Mouse (Mus musculus) forebrain, embryonic 11.5 days (tissue): Measurements from ENCODE around the gene Xlr5a. TPM values are rescaled to one million over a fixed set of nuclear protein-coding genes. Genes with fewer than 3 reads are reported as not detected.
"Not testable (repeated sequence)": the region's sequence is repeated elsewhere in the genome, so short reads cannot be mapped to it uniquely, and the experiment has no call there.

Experiments used
- ATAC-seq: fragments of 200-750 bp; cut with Nextera tagmentation; replicated peaks from 2 replicates; pipeline ENCODE4 v1.8.0; 2017; ENCODE audit warnings: moderate TSS enrichment; ENCODE audit not compliant: low FRiP score
- DNase-seq: peaks from one replicate; pipeline ENCODE4 v3.0.0-alpha.2; 2017; ENCODE audit warnings: low spot score
- H3K27ac ChIP-seq: fragments of 300-500 bp; sonication (generic); 2 replicates; pipeline ENCODE4 v1.5.1; 2014; ENCODE audit warnings: low read depth, low read length
- H3K27me3 ChIP-seq: fragments of 300-500 bp; sonication (generic); 2 replicates; pipeline ENCODE4 v1.6.1; 2014; ENCODE audit warnings: mild to moderate bottlenecking, low read length, mixed read lengths; ENCODE audit not compliant: control insufficient read depth, insufficient read depth
- H3K36me3 ChIP-seq: fragments of 300-500 bp; sonication (generic); 2 replicates; pipeline ENCODE4 v1.6.1; 2014; ENCODE audit warnings: mild to moderate bottlenecking, low read length, moderate library complexity, mixed read lengths; ENCODE audit not compliant: control insufficient read depth, insufficient read depth
- H3K4me1 ChIP-seq: fragments of 300-500 bp; sonication (generic); replicated peaks from 2 replicates; pipeline ENCODE4 v1.6.1; 2014; ENCODE audit warnings: low read length, mixed read lengths; ENCODE audit not compliant: control insufficient read depth, insufficient read depth
- H3K4me2 ChIP-seq: fragments of 300-500 bp; sonication (generic); 2 replicates; pipeline ENCODE4 v1.6.1; 2014; ENCODE audit warnings: low read depth, mild to moderate bottlenecking, low read length, moderate library complexity, mixed read lengths; ENCODE audit not compliant: severe bottlenecking
- H3K4me3 ChIP-seq: fragments of 300-500 bp; sonication (generic); 2 replicates; pipeline ENCODE4 v1.5.1; 2014; ENCODE audit warnings: low read depth, low read length
- H3K9ac ChIP-seq: fragments of 300-500 bp; sonication (generic); 2 replicates; pipeline ENCODE4 v1.6.1; 2014; ENCODE audit warnings: low read length
- H3K9me3 ChIP-seq: fragments of 300-500 bp; sonication (generic); 2 replicates; pipeline ENCODE4 v1.6.1; 2016; ENCODE audit warnings: low read length, mixed read lengths; ENCODE audit not compliant: control insufficient read depth
- WGBS: fragments of 180-500 bp; shearing (Covaris S2); extraction: QIAGEN DNeasy Blood & Tissue Kit; methylation state at CpG from one replicate; pipeline ENCODE4 v1.1.7; 2014; 5-methylcytosine and 5-hydroxymethylcytosine counted together
- polyA plus RNA-seq: library from polyadenylated mRNA; unstranded; fragments of >200 nt; fragmentation: Nextera tagmentation; extraction: Ambion mirVana; gene quantifications from 2 replicates; pipeline ENCODE4 v1.2.1, GENCODE M21; 2014

Xlr5a gene
- polyA plus RNA-seq, 1 experiment from 2014 or later, result not detected

DNA sequence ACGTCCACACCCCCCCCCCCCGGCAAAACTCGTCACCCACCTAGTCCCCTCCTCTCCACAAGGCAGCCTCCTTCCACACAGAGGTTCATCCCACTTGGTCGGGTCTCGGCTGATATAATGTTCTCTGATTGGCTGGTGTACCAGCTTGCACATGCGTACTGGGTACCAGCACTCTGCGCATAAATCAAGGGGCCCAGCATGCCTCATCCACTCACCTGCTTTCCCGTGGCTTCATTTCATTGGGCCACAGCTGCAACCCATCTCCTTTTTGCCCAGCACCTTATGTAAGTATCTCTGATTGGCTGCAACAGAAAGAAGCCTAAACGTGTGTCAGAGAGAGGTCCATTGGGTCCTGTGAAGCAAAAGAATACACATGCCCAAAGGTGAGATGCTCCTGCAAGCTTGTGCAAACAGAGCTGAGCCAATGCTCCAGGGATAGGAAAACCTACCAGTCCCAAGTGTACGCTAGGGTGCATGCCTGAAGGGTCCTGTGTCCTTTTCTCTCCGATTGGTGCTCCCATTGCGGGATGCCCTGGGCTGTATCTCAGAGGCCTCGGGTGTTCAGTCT, 195.8 kb downstream of the Xlr5a start, which contains the start of gene Xlr3a:
Gene Xlr3a, minus strand, starts transcription at position 155 of the 568 bp plus-strand sequence.
- not testable (repeated sequence) for H3K9ac ChIP-seq, H3K4me1 ChIP-seq, H3K4me3 ChIP-seq, ATAC-seq, H3K36me3 ChIP-seq, H3K9me3 ChIP-seq, H3K4me2 ChIP-seq, H3K27me3 ChIP-seq, H3K27ac ChIP-seq, DNase-seq
- WGBS, result 81% methylated on average over 12 of the region's 13 CpGs

GRCm38 (mm10) chrX:73082267-73083055, 210.3 kb downstream of the Xlr5a start, which contains the start of gene Xlr4a:
Xlr4a (minus strand) TSS chrX:73082478.
- H3K27me3 ChIP-seq, H3K27ac ChIP-seq, H3K9ac ChIP-seq, DNase-seq, H3K4me3 ChIP-seq, H3K4me1 ChIP-seq, H3K36me3 ChIP-seq, ATAC-seq, H3K4me2 ChIP-seq, H3K9me3 ChIP-seq: not testable (repeated sequence)
- WGBS, result 88% methylated on average over 17 of the region's 19 CpGs

GRCm38 (mm10) chrX:73066765-73067312, 225.9 kb downstream of the Xlr5a start:
- WGBS, result no CpG with 5 or more reads among the region's 5 CpGs
- not testable (repeated sequence) for H3K4me1 ChIP-seq, H3K9me3 ChIP-seq, H3K36me3 ChIP-seq, ATAC-seq, H3K27ac ChIP-seq, H3K27me3 ChIP-seq, H3K4me3 ChIP-seq, H3K4me2 ChIP-seq, H3K9ac ChIP-seq, DNase-seq

DNA sequence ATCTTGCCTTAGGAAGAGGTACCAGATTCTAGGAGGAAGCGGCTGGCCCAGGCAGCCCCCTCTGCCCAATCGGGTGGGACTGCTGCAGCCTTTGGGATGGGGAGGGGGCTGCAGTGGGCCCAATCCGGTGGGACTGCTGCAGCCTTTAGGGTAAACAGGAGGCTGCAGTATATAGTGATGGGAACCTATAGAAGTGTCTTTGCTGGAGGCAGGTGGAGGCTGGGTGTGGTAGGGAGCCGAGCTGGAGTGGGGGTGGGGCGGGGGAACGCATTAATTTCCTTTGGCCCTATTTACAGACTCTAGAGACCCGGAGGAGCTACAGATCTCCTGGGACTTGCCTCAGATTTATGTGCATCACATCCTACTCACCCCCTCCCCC, 228.4 kb downstream of the Xlr5a start, which contains the start of gene Pnma3:
Gene Pnma3, plus strand, starts transcription at position 373 of the 379 bp plus-strand sequence.
- H3K27me3 ChIP-seq, result no peaks in the 10 kb centered on the region
- DNase-seq, result no peak
- H3K36me3 ChIP-seq, result no peaks in the 10 kb centered on the region
- H3K4me1 ChIP-seq, result no peaks in the 10 kb centered on the region
- H3K4me2 ChIP-seq, result peak within 1 kb of the TSS; percentile 46
- H3K27ac ChIP-seq, result no peak within 1 kb of the TSS
- peak within 1 kb of the TSS; percentile 16; the same call in 1 of the 2 replicates for H3K4me3 ChIP-seq
- peak within 1 kb of the TSS; percentile 54 for H3K9ac ChIP-seq
- WGBS, result 27% methylated on average over 7 of the region's 7 CpGs
- no peaks in the 10 kb centered on the region for H3K9me3 ChIP-seq
- peak; percentile 56 for ATAC-seq

DNA sequence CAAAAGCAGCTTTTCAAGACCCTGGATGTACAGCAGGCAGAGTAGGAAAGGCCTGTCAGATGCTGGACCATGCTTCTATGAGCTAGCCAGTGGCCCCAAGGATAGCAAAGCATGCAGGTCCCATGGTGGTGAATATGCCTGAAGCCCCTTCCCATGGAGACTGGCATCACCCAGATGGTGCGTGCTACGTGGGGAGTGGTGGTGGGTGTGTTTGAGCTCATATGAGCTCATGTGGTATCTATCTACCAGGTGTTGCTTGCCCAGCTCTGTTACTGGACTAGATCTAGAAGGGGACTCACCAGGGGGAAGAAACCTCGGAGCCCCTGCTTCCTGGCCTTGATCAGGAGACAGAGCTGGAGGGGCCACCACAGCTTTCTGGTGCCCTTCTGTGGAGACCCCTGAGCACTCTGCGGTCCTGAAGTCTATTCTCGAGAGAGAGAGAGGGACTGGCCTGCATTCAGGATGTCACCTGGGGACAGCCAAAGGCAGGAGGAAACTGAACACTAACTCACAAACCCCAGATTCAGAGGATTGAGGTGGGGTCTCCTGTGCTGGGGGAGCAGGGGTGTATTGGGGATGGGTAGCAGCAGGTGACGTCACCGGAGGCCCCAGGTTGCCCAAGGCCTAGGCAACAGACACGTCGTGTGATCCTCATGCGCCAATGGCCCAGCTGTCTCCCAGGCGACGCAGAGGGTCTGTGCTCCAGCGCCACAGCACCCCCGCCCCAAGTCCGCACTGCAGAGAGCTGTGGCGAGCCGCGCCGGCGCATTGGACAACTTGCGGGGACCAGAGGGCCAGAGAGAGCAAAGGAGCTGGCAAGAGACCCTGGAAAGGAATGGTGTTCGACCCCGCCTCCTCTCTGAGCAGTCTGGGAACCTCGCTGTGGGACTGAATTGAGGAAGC, 229.0 kb downstream of the Xlr5a start:
- ATAC-seq (peak; percentile 67), DNase-seq (peak; percentile 70)
- Histone ChIP-seq H3K4me1 (no peaks in the 10 kb centered on the region), H3K36me3 (no peaks in the 10 kb centered on the region), H3K4me3 (peak overlapping the region; percentile 16; the same call in 1 of the 2 replicates), H3K9ac (peak overlapping the region; percentile 54), H3K9me3 (no peaks in the 10 kb centered on the region), H3K4me2 (peak overlapping the region; percentile 46), H3K27ac (no peak overlapping the region), H3K27me3 (no peaks in the 10 kb centered on the region)
- WGBS, result 26% methylated on average over 22 of the region's 24 CpGs

- Histone ChIP-seq H3K27ac (no peak overlapping the region), H3K27me3 (no peaks in the 10 kb centered on the region), H3K9ac (no peak overlapping the region), H3K4me1 (no peaks in the 10 kb centered on the region), H3K4me3 (no peak overlapping the region), H3K4me2 (no peak overlapping the region), H3K36me3 (no peaks in the 10 kb centered on the region), H3K9me3 (no peaks in the 10 kb centered on the region)
- 47% methylated on average over 5 of the region's 5 CpGs for WGBS
- DNase-seq (no peak), ATAC-seq (no peak)
Measured at GRCm38 (mm10) chrX:73062323-73062722, 230.5 kb downstream of the Xlr5a start.

DNA sequence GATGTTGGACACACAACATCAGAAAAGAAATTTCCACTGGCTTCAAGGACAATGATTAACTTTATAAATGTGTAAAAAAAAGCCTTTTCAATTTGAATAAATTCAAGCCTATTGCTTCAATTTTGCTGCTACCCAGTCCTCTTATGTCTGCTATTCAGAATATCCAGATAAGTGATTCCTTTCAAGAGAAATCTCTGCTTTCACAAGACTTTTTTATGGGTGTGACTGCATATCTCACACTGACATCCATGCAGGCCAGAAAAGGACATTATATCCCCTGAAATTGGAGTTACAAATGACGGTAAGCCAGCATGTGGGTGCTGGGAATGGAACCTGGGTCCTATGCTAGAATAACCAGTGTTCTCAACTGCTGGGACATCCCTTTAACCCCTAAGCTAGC, 231.2 kb downstream of the Xlr5a start:
- DNase-seq (no peak), ATAC-seq (no peak)
- H3K4me3 ChIP-seq, result no peak overlapping the region
- no peak overlapping the region for H3K27ac ChIP-seq
- no peaks in the 10 kb centered on the region for H3K27me3 ChIP-seq
- H3K36me3 ChIP-seq, result no peaks in the 10 kb centered on the region
- WGBS, result 91% methylated on average over 1 of the region's 1 CpGs
- no peaks in the 10 kb centered on the region for H3K4me1 ChIP-seq
- no peak overlapping the region for H3K9ac ChIP-seq
- no peaks in the 10 kb centered on the region for H3K9me3 ChIP-seq
- no peak overlapping the region for H3K4me2 ChIP-seq
